Mouse (Mus musculus): ENCODE data around the gene Sycp2. TPM values are rescaled to one million over a fixed set of nuclear protein-coding genes. Genes with fewer than 3 reads are reported as not detected.

The Sycp2 gene
- total RNA-seq, 4 experiments from 2014 or later: 0.15 to 0.65 (median 0.32) TPM; not detected in 1

Other genes with a start within 250 kb of the Sycp2 start
- gene Ppp1r3d, start 6.8 kb upstream of the Sycp2 start, total RNA-seq (2022): 1 to 10 TPM; 1.9 to 5.1 (median 3.0) TPM
- gene Fam217b, start 6.8 kb upstream of the Sycp2 start, total RNA-seq (2022): 1 to 10 TPM; 4.6 to 7.0 (median 5.6) TPM
- gene Cdh26, start 22.8 kb upstream of the Sycp2 start, total RNA-seq (2022): not detected